Mouse (Mus musculus): ENCODE measurements around the gene H2afj.
A peak's percentile ranks its signal among the peaks of the same experiment; 100 is the strongest.
"Not testable (repeated sequence)": the region's sequence is repeated elsewhere in the genome, so short reads cannot be mapped to it uniquely, and the experiment has no call there.

Gene H2afj

DNA sequence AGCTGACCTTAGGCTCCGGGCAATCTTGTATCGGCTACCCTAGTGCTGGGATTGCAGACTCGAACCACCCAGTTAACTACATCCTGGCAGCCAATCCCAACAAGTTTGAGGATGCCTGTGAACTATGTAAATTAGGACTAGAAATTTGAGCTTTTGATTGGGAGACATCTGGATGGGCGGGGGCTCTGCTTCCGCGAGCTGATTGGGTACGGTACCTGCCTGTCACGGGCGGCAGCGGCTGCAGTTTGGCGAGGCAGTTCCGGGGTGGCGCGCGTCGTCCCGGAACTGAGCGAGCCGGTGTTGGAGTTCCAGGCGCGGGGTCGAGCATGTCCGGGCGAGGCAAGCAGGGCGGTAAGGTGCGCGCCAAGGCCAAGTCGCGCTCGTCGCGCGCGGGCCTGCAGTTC is at the start of gene H2afj:
TSS of gene H2afj (plus strand) at position 231 of the 404 bp plus-strand sequence.
- peak; percentile 98 for DNase-seq (ENCODE audit: low read depth, low spot score)

DNA sequence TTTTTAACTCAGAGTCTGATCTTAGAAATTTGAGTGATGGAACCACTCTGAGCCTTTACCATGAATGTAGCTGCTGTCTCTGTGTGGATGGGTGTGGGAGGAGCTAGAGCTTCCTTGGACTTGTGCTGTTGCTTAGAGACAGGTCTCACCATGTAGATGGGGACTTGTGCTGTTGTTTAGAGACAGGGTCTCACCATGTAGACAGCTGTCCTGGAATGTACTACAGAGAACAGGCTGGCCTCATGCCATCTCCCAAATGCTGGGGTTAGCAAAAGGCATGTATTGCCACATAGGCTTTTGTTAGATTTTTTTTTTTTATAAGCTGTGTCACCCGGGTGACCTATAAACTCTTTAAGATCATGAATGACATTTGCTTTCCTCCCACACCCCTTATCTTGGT is 44.1 kb upstream of the H2afj start:
- DNase-seq (ENCODE audit: low read depth, low spot score), result no peak

DNA sequence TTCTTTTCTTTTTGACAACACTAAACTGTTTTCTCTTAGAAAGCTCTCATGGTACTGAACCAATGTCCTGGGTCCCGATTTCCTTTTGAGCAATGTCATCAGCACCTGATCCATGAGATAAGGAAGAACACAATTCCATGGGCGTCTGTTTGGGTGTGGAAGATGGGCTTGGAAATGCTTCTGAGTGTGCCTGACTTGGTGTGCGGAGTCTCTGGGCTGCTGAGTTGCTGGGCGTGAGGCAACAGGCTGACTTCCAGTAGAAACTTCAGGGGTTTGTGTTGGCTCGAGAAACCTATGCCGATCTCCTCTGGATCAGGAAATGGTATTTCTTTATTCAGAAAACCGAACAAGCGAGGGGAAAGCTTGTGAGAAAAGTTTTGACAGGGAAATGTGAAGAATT is 38.9 kb upstream of the H2afj start:
- no peak for DNase-seq (ENCODE audit: low read depth, low spot score)

DNA sequence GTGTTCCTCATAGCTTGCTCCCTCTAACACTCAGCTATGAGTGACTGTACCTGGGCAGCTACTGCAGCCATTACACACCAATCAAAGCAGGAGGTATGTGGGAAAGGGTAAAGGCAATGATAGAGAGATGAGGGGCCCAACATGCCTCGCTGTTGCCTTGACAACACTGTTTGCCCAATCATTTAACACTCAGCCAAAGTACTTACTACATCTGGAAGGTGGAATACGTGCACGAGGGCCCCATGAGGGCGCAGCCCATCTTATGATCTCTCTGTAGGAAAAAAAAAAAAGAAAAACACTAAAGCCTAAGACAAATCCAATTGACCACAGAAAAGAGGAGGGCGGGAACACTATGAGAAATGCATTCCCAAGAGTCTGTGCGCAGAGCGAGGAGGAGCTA is 38.2 kb upstream of the H2afj start:
- no peak for DNase-seq (ENCODE audit: low read depth, low spot score)

DNA sequence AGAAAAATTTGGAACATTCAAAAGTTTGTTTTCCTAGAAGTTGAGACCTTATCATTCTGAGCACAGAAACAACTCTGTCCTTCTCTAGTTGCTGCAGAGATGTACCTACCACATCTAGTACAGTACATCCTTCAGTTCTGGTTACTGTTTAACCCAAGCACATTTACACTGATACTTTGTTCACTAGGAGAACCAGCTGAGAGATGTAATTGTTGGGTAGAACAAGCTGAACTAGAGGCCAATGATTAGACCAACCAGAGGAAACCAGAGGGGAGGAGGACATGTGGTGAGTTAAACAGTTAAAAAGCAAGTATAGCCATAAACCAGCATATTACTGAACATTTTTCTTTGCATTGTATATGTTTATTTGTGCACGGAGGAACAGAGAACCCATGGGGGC is 31.7 kb upstream of the H2afj start:
- DNase-seq (ENCODE audit: low read depth, low spot score), result no peak

DNA sequence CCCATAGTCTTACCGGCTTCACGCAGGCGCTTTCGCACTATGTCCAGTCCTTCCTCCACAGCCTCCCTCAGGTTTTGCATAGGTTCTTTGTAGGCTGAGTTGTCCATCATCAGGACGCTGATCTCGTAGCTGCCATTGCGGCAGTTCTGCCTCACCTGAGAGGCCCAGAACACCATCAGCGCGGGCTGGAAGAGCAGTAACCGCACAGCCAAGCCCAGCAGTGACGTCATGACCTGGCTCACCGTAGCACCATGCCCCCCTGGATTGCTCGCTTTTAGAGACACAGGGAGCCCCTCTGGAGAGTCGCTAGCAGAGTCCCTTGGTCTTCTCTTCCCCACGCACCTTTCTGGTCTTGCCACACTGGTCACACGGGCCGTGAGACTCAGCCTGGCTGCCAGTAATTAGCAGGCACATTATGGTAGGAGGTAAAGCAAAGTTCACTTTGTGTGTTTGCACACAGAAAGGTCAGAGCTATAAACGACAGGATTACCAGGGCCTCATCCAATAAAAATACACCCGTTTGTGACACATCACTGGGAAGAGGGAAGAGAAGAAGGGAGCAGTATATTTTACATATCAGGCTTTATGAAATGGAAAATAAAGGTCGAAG is 26.6 kb upstream of the H2afj start, which contains the start of gene Gucy2c:
TSS of gene Gucy2c (minus strand) at position 389 of the 610 bp plus-strand sequence.
- DNase-seq (ENCODE audit: low read depth, low spot score), result no peak

DNA sequence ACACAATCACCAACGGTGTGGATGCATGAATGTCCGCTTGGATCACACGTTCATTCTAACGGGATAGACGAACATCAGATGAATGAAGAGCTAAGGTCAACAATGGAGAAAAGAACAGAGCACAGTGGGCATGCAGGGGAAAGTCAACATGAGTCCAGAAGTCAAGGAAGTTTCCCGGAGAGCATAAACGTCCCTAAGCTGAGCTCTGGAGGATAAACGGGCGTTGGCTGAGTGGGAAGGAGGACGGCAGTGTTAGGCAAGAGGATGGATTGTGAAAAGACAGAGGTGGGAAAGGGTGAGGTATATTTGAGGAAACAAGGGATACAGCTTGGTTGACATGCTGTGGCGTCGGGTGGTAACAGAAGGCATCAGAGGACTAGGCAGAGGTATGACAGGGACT is 25.9 kb upstream of the H2afj start:
- DNase-seq (ENCODE audit: low read depth, low spot score), result no peak

DNA sequence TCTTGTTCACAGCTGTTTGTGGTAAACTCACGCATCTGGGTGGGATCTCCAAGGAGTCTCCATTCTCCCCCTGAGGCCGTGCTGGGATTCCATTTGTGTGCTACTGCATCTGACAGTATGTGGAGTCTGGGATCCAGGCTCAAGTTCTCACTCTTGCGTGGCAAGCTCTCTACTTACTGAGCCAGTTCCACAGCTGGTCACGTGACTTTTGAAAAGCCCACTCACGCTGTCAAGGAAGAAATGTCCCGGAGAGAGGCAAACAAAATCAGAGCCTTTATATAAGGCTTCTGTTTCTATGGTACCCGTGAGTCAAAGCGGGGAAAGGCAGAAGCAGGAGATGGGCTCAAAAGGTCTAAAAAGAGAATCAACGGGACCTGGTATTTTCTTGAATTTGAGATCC is 25.3 kb upstream of the H2afj start:
- no peak for DNase-seq (ENCODE audit: low read depth, low spot score)

DNA sequence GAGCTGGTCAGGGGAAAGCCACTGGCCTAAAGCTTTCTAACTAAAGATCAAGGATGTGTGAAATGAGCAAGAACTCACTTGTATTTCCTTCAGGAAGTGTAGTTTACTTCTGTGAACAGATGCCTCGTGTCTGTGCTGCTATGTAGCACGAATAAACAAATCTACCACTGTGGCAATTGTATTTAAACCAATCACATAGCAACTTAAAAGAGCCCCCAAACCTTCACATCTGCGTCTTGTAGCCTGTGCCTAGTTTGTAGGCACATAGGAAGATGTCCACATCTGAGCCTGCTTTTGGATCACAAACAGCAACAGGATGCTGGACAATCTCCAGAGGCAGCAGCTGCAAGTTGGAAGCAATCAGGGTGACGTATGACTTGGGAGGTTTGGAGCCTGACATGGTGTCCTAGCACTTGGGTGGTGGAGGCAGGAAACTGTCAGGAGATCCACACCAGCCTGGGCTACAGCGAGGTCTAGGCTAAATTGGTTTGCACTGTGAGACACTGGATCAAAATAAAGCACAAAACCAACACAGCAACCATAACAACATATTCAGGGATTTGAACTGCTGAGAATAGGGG is 18.6 kb upstream of the H2afj start:
- DNase-seq (ENCODE audit: low read depth, low spot score), result no peak

DNA sequence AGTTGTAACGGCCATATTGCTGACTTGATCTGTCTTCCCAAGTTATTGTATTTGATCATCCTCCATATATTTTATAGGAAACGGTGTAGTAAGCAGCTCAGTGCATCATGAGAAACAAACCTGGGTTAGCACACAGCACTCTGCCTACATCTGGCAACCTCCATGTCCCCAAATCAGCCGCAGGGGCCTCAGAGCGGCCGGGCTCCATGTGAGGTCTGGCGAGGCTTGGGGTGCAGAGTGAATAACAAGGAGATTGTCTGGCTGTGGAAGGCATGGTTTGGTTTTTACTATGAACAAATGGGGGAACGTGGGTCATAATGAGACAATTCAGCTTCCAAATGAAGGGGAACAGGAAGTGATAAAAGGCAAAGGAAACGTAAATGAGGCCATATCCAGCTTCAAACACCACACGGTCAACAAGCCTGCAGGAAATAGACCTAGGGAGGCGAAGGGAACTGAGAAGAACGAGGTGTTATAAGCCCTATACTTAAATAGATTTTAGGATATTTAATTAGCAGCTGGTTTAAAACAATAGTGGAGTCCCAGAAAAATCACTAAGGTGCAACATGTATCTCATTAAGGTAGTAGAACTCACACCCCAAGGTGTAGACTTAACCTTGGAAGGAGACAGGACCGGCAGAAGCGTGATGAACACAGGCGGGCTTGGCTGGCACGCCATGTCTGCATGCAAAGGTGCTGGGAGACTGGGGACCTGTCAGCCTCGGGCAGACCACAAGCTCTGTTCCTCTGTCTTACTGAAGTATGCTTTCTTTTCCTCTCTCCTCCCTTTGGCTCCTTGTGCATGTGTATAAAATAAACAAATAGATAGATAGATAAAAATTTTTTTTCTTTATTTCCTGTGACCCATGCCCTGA is 14.9 kb upstream of the H2afj start:
- DNase-seq (ENCODE audit: low read depth, low spot score), result no peak

DNA sequence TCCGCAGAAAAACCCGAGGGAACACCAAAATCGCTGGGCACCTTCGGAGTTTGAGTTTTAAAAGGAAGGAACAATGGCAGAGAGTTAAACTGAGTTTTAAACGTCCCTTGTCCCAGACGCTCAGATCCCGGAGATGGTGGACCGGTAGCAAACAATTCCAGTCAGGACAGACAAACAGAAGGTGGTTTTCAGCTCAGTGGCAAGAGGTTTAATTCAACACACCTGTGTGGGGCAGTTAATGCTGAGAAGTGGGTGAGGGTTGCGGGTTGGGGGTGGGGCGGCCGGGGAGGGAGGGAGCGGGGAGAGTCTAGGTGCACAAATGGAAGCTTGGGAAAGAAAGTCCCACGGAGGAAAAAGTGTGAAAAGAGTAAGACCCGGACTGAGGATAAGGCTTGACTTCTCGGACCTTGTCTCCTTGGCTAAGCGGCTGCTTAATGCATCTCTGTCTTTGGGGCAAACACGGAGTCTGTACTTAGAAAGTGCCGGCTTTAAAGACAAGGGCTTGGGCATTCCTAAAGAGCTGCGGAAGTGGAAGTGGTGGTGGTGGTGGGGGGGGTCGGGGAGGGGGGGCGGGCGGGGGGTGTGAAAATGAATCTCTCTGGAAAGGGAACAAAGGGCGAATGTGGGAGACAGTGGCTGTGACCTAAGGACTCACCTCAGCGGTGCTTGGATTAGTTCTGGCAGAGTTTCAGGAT is 14.1 kb upstream of the H2afj start:
- DNase-seq (ENCODE audit: low read depth, low spot score), result no peak

DNA sequence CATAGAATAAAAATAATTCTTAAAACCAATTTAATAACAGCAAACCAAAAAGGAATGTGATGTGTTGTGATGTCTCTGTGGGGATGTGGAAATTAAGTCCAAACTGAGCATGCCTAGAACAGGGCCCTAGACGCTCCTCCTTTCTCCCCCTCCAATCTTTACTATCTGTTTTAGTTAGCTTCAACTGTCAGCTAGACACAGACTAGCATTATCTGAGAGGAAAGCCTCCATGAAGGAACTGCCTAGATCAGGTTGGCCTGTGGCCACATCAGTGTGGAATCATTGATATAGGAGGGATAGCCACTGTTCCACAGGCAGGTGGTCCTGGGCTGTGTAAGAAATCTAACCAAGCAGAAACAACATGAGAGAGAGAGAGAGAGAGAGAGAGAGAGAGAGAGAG is 12.9 kb upstream of the H2afj start:
- DNase-seq (ENCODE audit: low read depth, low spot score), result no peak

DNA sequence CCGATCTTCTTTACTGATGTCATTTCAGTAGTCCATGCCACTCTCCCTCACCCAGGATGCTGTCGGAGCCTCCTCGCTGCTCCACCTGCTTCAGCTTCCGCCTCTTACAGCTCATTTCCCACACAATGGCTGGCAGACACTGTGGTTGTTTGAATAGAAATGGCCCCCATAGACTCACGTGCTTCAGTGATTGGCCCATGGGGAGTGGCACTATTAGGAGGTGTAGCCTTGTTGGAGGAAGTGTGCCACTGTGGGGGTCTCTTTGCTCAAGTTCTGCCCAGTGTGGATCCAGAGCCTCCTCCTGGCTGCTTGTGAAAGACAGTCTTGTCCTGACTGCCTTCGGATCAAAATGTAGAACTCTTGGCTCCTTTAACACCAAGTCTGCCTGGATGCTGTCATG is 12.2 kb upstream of the H2afj start:
- no peak for DNase-seq (ENCODE audit: low read depth, low spot score)

DNA sequence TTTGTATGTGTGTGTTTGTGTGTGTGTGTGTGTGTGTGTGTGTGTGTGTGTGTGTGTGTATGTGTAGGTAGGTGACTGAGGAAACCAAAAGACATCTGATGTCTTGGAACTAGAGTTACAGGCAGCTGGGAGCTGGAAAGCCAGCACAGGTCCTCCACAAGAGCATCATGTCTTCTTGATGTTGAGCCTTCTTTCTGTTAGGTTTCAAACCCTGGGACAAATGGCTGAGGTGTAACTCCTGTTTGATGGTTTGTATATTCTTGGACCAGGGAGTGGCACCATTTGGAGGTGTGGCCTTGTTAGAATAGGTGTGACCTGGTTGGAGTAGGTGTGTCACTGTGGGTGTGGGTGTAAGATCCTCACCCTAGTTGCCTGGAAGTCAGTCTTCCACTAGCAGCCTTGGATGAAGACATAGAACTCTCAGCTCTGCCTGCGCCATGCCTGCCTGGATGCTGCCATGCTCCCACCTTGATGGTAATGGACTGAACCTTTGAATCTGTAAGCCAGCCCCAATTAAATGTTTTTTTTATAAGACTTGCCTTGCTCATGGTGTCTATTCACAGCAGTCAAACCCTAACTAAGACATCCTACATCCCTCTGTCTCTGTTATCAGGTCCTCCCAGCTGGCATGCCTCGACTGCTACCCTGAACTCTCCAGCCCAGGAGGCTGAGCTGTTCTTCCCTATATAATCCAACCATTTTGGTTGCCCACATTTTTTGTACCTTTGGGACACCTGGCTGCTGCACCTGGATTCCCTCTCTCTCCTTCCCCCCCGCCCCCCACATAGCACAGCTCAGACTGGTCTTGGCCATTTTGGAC is 10.0 kb upstream of the H2afj start:
- not testable (repeated sequence) for DNase-seq (ENCODE audit: low read depth, low spot score)

DNA sequence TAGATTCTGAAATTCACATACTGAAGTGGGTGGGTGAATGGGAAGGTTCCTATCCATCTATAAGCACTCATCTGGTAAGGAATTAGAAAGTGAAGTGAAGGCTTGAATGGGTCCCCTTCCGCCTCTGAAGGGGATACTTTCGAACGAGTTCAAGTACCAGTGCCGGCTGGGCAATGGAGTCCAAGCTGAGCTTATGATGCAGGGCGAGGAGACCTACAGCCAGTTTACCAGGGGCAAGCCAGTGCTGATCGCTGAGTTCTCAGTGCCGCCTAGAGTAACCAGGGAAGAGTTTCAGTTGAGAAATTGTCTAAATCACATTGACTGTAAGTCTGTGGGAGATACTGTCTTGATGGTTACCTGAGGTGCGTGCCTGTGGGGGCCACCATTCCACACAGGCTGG is 7.3 kb upstream of the H2afj start:
- DNase-seq (ENCODE audit: low read depth, low spot score), result no peak

DNA sequence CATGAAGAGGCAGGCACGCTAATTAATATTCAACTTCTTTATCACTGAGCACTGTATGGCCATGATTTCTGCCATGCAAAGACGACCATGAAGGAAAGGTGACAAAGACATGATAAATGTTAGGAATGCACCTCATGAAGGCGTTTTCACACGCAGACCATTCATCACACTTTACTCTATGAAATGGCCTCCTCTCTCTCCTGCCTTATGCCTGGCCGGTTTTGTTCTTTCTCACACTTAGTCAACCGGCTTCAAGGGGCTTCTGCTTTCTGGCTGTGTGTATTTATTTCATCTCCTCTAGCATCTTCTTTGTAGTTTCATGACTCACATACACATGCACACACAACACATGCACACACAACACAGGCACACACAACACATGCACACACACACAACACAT is 6.8 kb upstream of the H2afj start:
- no peak for DNase-seq (ENCODE audit: low read depth, low spot score)

DNA sequence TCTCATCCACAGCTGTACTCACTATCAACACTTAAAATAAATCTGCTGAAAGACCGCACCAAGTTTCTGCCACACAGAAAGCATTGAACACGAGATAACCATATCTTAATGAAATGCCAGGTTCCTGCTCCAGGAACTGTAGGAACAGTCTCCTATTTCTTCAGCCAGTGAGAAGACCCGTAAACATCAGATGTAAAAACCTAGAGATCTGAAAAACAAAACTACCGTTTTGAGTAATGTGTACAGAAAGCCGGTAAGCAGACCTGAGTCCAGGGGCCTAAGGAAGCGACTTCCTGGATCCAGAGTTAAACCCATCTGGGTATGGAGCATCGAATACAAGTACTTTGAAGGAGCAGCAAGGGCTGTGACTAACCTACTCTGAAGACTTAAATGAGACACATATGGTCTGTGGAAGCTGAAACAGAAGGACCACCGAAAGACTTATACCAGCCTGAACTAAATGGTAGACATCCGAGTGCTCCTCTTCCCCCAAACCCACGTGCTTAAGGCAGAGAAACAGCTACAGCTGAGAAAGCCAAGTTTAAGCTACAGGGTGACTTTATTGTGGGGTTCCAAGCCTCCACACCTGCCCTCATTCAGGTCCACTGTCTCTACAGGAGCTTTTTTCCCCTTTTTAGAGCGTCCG is 4.8 kb upstream of the H2afj start:
- no peak for DNase-seq (ENCODE audit: low read depth, low spot score)

DNA sequence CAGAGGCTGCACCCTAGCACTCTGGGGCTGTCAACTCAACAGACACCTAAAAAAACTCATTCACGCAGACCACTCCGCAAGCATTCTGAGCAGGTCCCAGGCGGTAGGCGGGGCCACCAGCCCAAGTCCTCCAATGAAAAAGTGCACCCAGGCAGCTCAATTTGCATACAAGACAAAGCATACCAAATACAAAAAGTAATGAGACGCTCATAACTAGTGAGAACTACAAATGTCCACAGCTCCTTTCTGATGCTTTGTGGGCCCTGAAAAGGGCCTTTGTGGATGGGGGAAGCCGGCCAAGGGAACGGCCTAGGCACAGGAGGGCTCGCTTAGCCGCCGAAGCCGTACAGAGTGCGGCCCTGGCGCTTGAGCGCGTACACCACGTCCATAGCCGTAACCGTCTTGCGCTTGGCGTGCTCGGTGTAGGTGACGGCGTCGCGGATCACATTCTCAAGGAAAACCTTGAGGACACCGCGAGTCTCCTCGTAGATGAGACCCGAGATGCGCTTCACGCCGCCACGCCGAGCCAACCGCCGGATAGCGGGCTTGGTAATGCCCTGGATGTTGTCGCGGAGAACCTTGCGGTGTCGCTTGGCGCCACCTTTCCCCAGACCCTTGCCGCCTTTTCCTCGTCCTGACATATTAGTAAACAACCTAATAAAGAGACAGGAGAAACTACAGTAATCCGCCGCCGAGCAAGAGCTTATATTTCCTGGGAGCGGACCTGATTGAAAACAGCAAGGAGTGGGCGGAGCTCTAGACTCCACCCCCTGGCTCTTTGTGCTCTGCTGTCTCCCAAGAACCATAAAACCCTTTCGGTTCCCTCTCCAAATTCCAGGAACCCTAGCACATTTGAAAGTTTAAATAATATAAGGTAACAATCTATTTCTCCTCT is 4.1 kb upstream of the H2afj start, which contains the start of gene Hist4h4:
TSS of gene Hist4h4 (minus strand) at position 677 of the 895 bp plus-strand sequence.
- peak; percentile 91 for DNase-seq (ENCODE audit: low read depth, low spot score)

DNA sequence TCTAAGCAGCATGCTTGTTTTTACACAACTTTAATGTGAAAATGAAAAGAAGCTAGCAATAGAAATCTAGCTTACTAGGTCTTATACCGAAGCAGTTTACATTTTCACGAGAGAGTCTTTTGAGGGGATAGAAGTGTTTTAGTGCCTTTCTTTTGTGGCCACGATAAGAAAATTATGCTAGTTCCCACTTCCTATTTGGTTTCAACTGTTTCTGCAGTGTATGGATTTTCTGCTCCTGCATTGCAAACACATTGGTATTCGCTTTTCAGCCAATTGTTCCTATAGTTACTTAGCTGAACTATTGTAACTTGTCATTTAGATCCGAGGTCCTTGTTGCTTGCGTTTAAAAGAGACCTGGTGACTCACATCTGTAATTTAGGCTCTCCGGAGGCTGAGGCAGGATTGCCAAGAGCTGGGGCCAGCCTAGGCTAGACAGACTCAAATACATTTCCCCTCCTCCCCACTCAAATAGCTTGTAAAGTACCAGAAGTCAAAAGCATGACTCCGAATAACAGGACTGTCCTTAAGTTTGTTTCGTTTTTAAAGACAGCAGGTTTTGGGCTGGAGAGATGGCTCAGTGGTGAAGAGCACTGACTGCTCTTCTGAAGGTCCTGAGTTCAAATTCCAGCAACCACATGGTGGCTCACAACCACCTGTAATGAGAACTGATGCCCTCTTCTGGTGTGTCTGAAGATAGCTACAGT is 3.2 kb upstream of the H2afj start:
- peak; percentile 57 for DNase-seq (ENCODE audit: low read depth, low spot score)
